Mouse (Mus musculus) liver, postnatal 0 days (tissue): ENCODE data around the gene Actr6. TPM values are rescaled to one million over a fixed set of nuclear protein-coding genes. Genes with fewer than 3 reads are reported as not detected.

Experiments used
- ATAC-seq: fragments of 200-750 bp; cut with Nextera tagmentation; 2 replicates; pipeline ENCODE4 v1.8.0; 2017; ENCODE audit warnings: mild to moderate bottlenecking, moderate library complexity
- DNase-seq: peaks from one replicate; pipeline ENCODE4 v3.0.0-alpha.2; 2016
- H3K27ac ChIP-seq: fragments of 300-500 bp; sonication (generic); 2 replicates; pipeline ENCODE4 v1.5.1; 2014; ENCODE audit warnings: antibody characterized with exemption, moderate library complexity, mild to moderate bottlenecking, low read depth
- H3K27me3 ChIP-seq: fragments of 300-500 bp; sonication (generic); 2 replicates; pipeline ENCODE4 v1.6.1; 2014; ENCODE audit warnings: low read length, control low read depth, mixed read lengths; ENCODE audit not compliant: insufficient read depth
- H3K36me3 ChIP-seq: fragments of 300-500 bp; sonication (generic); replicated peaks from 2 replicates; pipeline ENCODE4 v1.6.1; 2014; ENCODE audit warnings: mild to moderate bottlenecking, control low read depth, low read length, moderate library complexity, mixed read lengths; ENCODE audit not compliant: insufficient read depth
- H3K4me1 ChIP-seq: fragments of 300-500 bp; sonication (generic); 2 replicates; pipeline ENCODE4 v1.6.1; 2014; ENCODE audit warnings: antibody characterized with exemption, mild to moderate bottlenecking, control low read depth; ENCODE audit not compliant: insufficient read depth
- H3K4me2 ChIP-seq: fragments of 300-500 bp; sonication (generic); 2 replicates; pipeline ENCODE4 v1.6.1; 2014; ENCODE audit warnings: low read depth, mild to moderate bottlenecking, low read length, moderate library complexity, mixed read lengths
- H3K4me3 ChIP-seq: fragments of 300-500 bp; sonication (generic); 2 replicates; pipeline ENCODE4 v1.5.1; 2014; ENCODE audit warnings: low read depth, low read length
- H3K9ac ChIP-seq: fragments of 300-500 bp; sonication (generic); replicated peaks from 2 replicates; pipeline ENCODE4 v1.6.1; 2014; ENCODE audit warnings: mild to moderate bottlenecking, moderate library complexity
- H3K9me3 ChIP-seq: fragments of 300-500 bp; sonication (generic); 2 replicates; pipeline ENCODE4 v1.6.1; 2016; ENCODE audit warnings: mild to moderate bottlenecking, control low read depth, low read length, mixed read lengths
- CTCF ChIP-seq: sonication (generic); IDR thresholded peaks from 2 replicates; pipeline ENCODE4 v1.5.1; 2016; ENCODE audit warnings: antibody characterized with exemption, low read depth
- EP300 ChIP-seq: IDR thresholded peaks from 2 replicates; pipeline ENCODE4 v1.6.1; 2016; ENCODE audit warnings: antibody characterized with exemption, low read depth, mild to moderate bottlenecking
- WGBS: fragments of 180-500 bp; shearing (Covaris S2); extraction: QIAGEN DNeasy Blood & Tissue Kit; methylation state at CpG from one replicate; pipeline ENCODE4 v1.1.7; 2014; ENCODE audit not compliant: insufficient replicate concordance; 5-methylcytosine and 5-hydroxymethylcytosine counted together
- polyA plus RNA-seq: library from polyadenylated mRNA; unstranded; fragments of >200 nt; fragmentation: Nextera tagmentation; extraction: Ambion mirVana; gene quantifications from 2 replicates; pipeline ENCODE4 v1.2.1, GENCODE M21; 2015

Actr6 gene
- polyA plus RNA-seq, 1 experiment from 2014 or later = 19.2 TPM

GRCm38 (mm10) chr10:89687455-89687854, 44.6 kb downstream of the Actr6 start:
- no peak overlapping the region for H3K9ac ChIP-seq
- ATAC-seq (no peak), DNase-seq (no peak)
- H3K9me3 ChIP-seq = no peaks in the 10 kb centered on the region
- H3K36me3 ChIP-seq = no peaks in the 10 kb centered on the region
- H3K27ac ChIP-seq = no peak overlapping the region; the same call in 1 of the 2 replicates
- H3K27me3 ChIP-seq = no peaks in the 10 kb centered on the region
- no peak overlapping the region for H3K4me3 ChIP-seq
- H3K4me1 ChIP-seq = peaks cover 18% of the 10 kb centered on the region
- H3K4me2 ChIP-seq = no peak overlapping the region
- no peak for TF ChIP-seq CTCF
- peak; percentile 55; the same call in 1 of the 2 replicates for TF ChIP-seq EP300
- WGBS = 45% methylated on average over 2 of the region's 2 CpGs

GRCm38 (mm10) chr10:89686139-89686808, 45.8 kb downstream of the Actr6 start, which contains the start of gene Scyl2:
Gene Scyl2 (minus strand): TSS chr10:89686285.
- Histone ChIP-seq H3K9ac (peak within 1 kb of the TSS; percentile 96), H3K4me2 (peak within 1 kb of the TSS; percentile 88), H3K4me1 (peaks cover 21% of the 10 kb centered on the region), H3K27me3 (no peaks in the 10 kb centered on the region), H3K4me3 (peak within 1 kb of the TSS; percentile 97), H3K9me3 (no peaks in the 10 kb centered on the region), H3K27ac (peak within 1 kb of the TSS; percentile 94), H3K36me3 (no peaks in the 10 kb centered on the region)
- DNase-seq = peak; percentile 98
- WGBS = 5% methylated on average over 28 of the region's 31 CpGs
- TF ChIP-seq EP300 (no peak), CTCF (no peak)
- peak; percentile 99 for ATAC-seq

- Histone ChIP-seq H3K27ac (peak overlapping the region; percentile 94), H3K9me3 (no peaks in the 10 kb centered on the region), H3K4me2 (peak overlapping the region; percentile 88), H3K4me3 (peak overlapping the region; percentile 97), H3K36me3 (no peaks in the 10 kb centered on the region), H3K4me1 (peaks cover 26% of the 10 kb centered on the region), H3K9ac (peak overlapping the region; percentile 96), H3K27me3 (no peaks in the 10 kb centered on the region)
- DNase-seq = no peak
- TF ChIP-seq CTCF = no peak
- no peak for TF ChIP-seq EP300
- ATAC-seq = peak; percentile 75
- 1% methylated on average over 51 of the region's 51 CpGs for WGBS
Observed at GRCm38 (mm10) chr10:89685391-89686138, 46.5 kb downstream of the Actr6 start.

GRCm38 (mm10) chr10:89682961-89683360, 49.1 kb downstream of the Actr6 start:
- DNase-seq = no peak
- Histone ChIP-seq H3K4me2 (no peak overlapping the region), H3K27me3 (no peaks in the 10 kb centered on the region), H3K9me3 (no peaks in the 10 kb centered on the region), H3K9ac (no peak overlapping the region), H3K4me3 (no peak overlapping the region), H3K36me3 (peaks cover 2% of the 10 kb centered on the region; the same call in 1 of the 2 replicates), H3K27ac (no peak overlapping the region), H3K4me1 (peaks cover 29% of the 10 kb centered on the region)
- WGBS = 81% methylated on average over 10 of the region's 10 CpGs
- ATAC-seq = no peak
- TF ChIP-seq EP300 = no peak
- no peak for TF ChIP-seq CTCF

- Histone ChIP-seq H3K36me3 (peaks cover 2% of the 10 kb centered on the region; the same call in 1 of the 2 replicates), H3K4me1 (peaks cover 28% of the 10 kb centered on the region), H3K4me3 (no peak overlapping the region), H3K27ac (no peak overlapping the region), H3K4me2 (no peak overlapping the region), H3K9ac (no peak overlapping the region), H3K9me3 (no peaks in the 10 kb centered on the region), H3K27me3 (no peaks in the 10 kb centered on the region)
- ATAC-seq (no peak), DNase-seq (no peak)
- TF ChIP-seq EP300 (no peak), CTCF (no peak)
- 22% methylated on average over 1 of the region's 1 CpGs for WGBS
Observed at GRCm38 (mm10) chr10:89682157-89682556, 49.9 kb downstream of the Actr6 start.

GRCm38 (mm10) chr10:89681706-89682105, 50.4 kb downstream of the Actr6 start:
- H3K27me3 ChIP-seq = no peaks in the 10 kb centered on the region
- peaks cover 24% of the 10 kb centered on the region for H3K4me1 ChIP-seq
- TF ChIP-seq EP300 (no peak), CTCF (no peak)
- no peak overlapping the region for H3K4me2 ChIP-seq
- peaks cover 2% of the 10 kb centered on the region; the same call in 1 of the 2 replicates for H3K36me3 ChIP-seq
- no peak overlapping the region for H3K9ac ChIP-seq
- H3K4me3 ChIP-seq = no peak overlapping the region
- 78% methylated on average over 4 of the region's 4 CpGs for WGBS
- ATAC-seq (no peak), DNase-seq (no peak)
- H3K9me3 ChIP-seq = no peaks in the 10 kb centered on the region
- H3K27ac ChIP-seq = no peak overlapping the region
